Mouse (Mus musculus) hindbrain, embryonic 14.5 days (tissue): ENCODE results near the gene Msl1. TPM values are rescaled to one million over a fixed set of nuclear protein-coding genes. Genes with fewer than 3 reads are reported as not detected.

ENCODE experiments used
- ATAC-seq: fragments of 200-750 bp; cut with Nextera tagmentation; 2 replicates; pipeline ENCODE4 v1.8.0; 2017; ENCODE audit warnings: moderate number of reproducible peaks, mild to moderate bottlenecking, moderate TSS enrichment, moderate library complexity; ENCODE audit not compliant: low FRiP score
- DNase-seq: peaks from one replicate; pipeline ENCODE4 v3.0.0-alpha.2; 2015; ENCODE audit warnings: low spot score
- H3K27ac ChIP-seq: fragments of 300-500 bp; sonication (generic); 2 replicates; pipeline ENCODE4 v1.5.1; 2014; ENCODE audit warnings: mild to moderate bottlenecking, moderate library complexity
- H3K27me3 ChIP-seq: fragments of 300-500 bp; sonication (generic); 2 replicates; pipeline ENCODE4 v1.6.1; 2014; ENCODE audit warnings: mild to moderate bottlenecking, low read length, mixed read lengths; ENCODE audit not compliant: control insufficient read depth, insufficient read depth
- H3K36me3 ChIP-seq: fragments of 300-500 bp; sonication (generic); replicated peaks from 2 replicates; pipeline ENCODE4 v1.6.1; 2014; ENCODE audit not compliant: control insufficient read depth, insufficient read depth
- H3K4me1 ChIP-seq: fragments of 300-500 bp; sonication (generic); replicated peaks from 2 replicates; pipeline ENCODE4 v1.6.1; 2014; ENCODE audit warnings: antibody characterized with exemption, low read length, mixed read lengths; ENCODE audit not compliant: control insufficient read depth, insufficient read depth
- H3K4me2 ChIP-seq: fragments of 300-500 bp; sonication (generic); replicated peaks from 2 replicates; pipeline ENCODE4 v1.6.1; 2014; ENCODE audit warnings: mild to moderate bottlenecking, moderate library complexity
- H3K4me3 ChIP-seq: fragments of 300-500 bp; sonication (generic); replicated peaks from 2 replicates; pipeline ENCODE4 v1.5.1; 2014; ENCODE audit warnings: mild to moderate bottlenecking, low read length
- H3K9ac ChIP-seq: fragments of 300-500 bp; sonication (generic); 2 replicates; pipeline ENCODE4 v1.6.1; 2014
- H3K9me3 ChIP-seq: fragments of 300-500 bp; sonication (generic); 2 replicates; pipeline ENCODE4 v1.6.1; 2016; ENCODE audit warnings: low read length; ENCODE audit not compliant: control insufficient read depth
- WGBS: fragments of 180-500 bp; shearing (Covaris S2); extraction: QIAGEN DNeasy Blood & Tissue Kit; methylation state at CpG from one replicate; pipeline ENCODE4 v1.1.7; 2014; 5-methylcytosine and 5-hydroxymethylcytosine counted together
- polyA plus RNA-seq: library from polyadenylated mRNA; unstranded; fragments of >200 nt; fragmentation: Nextera tagmentation; extraction: Ambion mirVana; gene quantifications from 2 replicates; pipeline ENCODE4 v1.2.1, GENCODE M21; 2014

Msl1 gene
- polyA plus RNA-seq, 1 experiment from 2014 or later = 23.6 TPM

DNA sequence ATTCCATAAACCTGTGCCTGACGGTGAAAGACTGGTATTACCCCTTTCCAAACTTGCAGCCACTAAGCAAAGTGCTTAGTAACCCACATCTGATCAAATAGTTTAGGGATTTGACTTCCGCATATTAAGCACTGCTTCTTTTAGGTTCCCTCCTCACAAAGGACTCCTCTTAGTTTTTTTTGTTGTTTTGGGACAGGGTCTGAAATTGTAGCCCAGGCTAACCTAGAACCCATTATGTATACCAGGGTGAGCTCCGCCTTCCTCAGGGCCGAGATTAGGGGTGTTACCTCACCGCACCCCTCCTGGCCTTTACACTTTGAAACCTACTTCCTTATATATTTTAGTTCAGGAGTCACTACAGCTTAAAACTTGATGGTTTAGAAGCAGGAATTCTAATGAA, 5.5 kb upstream of the Msl1 start:
- DNase-seq = no peak
- peak overlapping the region; percentile 30 for H3K4me3 ChIP-seq
- peak overlapping the region; percentile 43; the same call in 1 of the 2 replicates for H3K9ac ChIP-seq
- peak overlapping the region; percentile 64 for H3K4me2 ChIP-seq
- no peak for ATAC-seq
- peaks cover 41% of the 10 kb centered on the region for H3K4me1 ChIP-seq
- no peaks in the 10 kb centered on the region for H3K36me3 ChIP-seq
- no peaks in the 10 kb centered on the region for H3K27me3 ChIP-seq
- no peak overlapping the region for H3K27ac ChIP-seq
- H3K9me3 ChIP-seq = no peaks in the 10 kb centered on the region
- WGBS = 37% methylated on average over 5 of the region's 5 CpGs

GRCm38 (mm10) chr11:98790631-98791205, 4.6 kb upstream of the Msl1 start:
- Histone ChIP-seq H3K4me1 (peaks cover 36% of the 10 kb centered on the region), H3K9ac (no peak overlapping the region), H3K27ac (no peak overlapping the region), H3K4me3 (no peak overlapping the region), H3K9me3 (no peaks in the 10 kb centered on the region), H3K36me3 (no peaks in the 10 kb centered on the region), H3K27me3 (no peaks in the 10 kb centered on the region), H3K4me2 (no peak overlapping the region)
- DNase-seq (no peak), ATAC-seq (no peak)
- 87% methylated on average over 5 of the region's 5 CpGs for WGBS

GRCm38 (mm10) chr11:98791448-98791847, 3.9 kb upstream of the Msl1 start:
- Histone ChIP-seq H3K9ac (no peak overlapping the region), H3K4me1 (peaks cover 29% of the 10 kb centered on the region), H3K36me3 (no peaks in the 10 kb centered on the region), H3K4me2 (no peak overlapping the region), H3K9me3 (no peaks in the 10 kb centered on the region), H3K27ac (no peak overlapping the region), H3K27me3 (no peaks in the 10 kb centered on the region), H3K4me3 (no peak overlapping the region)
- DNase-seq (no peak), ATAC-seq (no peak)
- 100% methylated on average over 1 of the region's 1 CpGs for WGBS

DNA sequence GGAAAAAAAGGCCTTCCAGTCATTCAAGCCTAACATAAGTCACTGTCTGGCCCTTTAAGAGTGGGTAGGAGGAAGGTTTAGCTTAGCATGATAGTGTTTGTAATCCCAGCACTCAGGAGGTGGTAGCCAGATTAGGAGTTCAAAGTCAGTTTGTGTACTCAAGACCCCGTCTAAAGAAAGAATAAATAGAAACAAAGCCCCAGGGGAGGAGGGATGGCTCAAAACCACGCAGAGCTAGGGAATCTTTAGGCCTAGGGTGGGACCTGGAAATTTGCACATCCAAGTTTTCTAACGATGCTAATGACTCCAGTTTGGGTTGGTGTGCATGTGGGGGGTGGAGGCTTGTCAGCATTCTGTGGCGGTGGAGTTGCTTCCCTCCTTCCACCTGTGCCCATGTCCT, 3.2 kb upstream of the Msl1 start:
- 5% methylated on average over 4 of the region's 4 CpGs for WGBS
- Histone ChIP-seq H3K27me3 (no peaks in the 10 kb centered on the region), H3K9ac (no peak overlapping the region), H3K27ac (no peak overlapping the region), H3K36me3 (no peaks in the 10 kb centered on the region), H3K4me3 (no peak overlapping the region), H3K4me1 (peaks cover 23% of the 10 kb centered on the region), H3K9me3 (no peaks in the 10 kb centered on the region), H3K4me2 (no peak overlapping the region)
- DNase-seq (no peak), ATAC-seq (no peak)

GRCm38 (mm10) chr11:98794469-98795014, 774 bp upstream of the Msl1 start:
- H3K9ac ChIP-seq = peak overlapping the region; percentile 97
- peak overlapping the region; percentile 93 for H3K4me2 ChIP-seq
- H3K36me3 ChIP-seq = peaks cover 10% of the 10 kb centered on the region
- ATAC-seq = peak; percentile 65
- H3K9me3 ChIP-seq = no peaks in the 10 kb centered on the region
- H3K27me3 ChIP-seq = no peaks in the 10 kb centered on the region
- under 1% methylated on average over 28 of the region's 30 CpGs for WGBS
- H3K4me1 ChIP-seq = peaks cover 37% of the 10 kb centered on the region
- peak overlapping the region; percentile 99 for H3K27ac ChIP-seq
- H3K4me3 ChIP-seq = peak overlapping the region; percentile 92
- peak; percentile 63 for DNase-seq

DNA sequence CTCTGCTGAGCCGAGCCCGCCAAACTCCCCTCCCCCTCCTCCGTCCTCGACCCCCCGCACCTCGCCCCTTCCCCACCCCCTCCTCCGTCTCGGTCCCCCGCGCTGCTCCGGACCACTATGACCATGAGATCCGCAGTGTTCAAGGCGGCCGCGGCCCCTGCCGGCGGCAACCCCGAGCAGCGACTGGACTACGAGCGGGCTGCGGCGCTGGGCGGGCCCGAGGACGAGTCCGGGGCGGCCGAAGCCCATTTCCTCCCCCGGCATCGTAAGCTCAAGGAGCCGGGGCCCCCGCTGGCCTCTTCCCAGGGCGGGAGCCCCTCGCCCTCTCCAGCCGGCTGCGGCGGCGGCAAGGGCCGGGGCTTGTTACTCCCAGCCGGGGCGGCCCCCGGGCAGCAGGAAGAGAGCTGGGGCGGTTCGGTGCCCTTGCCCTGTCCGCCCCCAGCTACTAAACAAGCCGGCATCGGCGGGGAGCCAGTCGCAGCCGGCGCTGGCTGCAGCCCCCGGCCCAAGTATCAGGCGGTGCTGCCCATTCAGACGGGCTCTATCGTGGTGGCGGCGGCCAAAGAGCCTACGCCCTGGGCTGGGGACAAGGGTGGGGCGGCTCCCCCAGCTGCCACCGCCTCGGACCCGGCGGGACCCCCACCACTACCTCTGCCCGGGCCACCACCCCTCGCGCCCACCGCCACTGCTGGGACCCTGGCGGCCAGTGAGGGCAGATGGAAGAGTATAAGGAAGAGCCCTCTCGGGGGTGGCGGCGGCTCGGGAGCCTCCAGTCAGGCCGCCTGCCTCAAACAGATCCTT, 598 bp downstream of the Msl1 start:
- under 1% methylated on average over 64 of the region's 74 CpGs for WGBS
- H3K4me2 ChIP-seq = peak overlapping the region; percentile 93
- DNase-seq (no peak), ATAC-seq (peak; percentile 39)
- H3K9me3 ChIP-seq = no peaks in the 10 kb centered on the region
- H3K9ac ChIP-seq = peak overlapping the region; percentile 97
- H3K27ac ChIP-seq = peak overlapping the region; percentile 99
- peaks cover 33% of the 10 kb centered on the region for H3K4me1 ChIP-seq
- H3K36me3 ChIP-seq = peaks cover 24% of the 10 kb centered on the region
- H3K4me3 ChIP-seq = peak overlapping the region; percentile 92
- H3K27me3 ChIP-seq = no peaks in the 10 kb centered on the region

GRCm38 (mm10) chr11:98796515-98797216, 1.4 kb downstream of the Msl1 start:
- Histone ChIP-seq H3K4me2 (peak overlapping the region; percentile 93), H3K9ac (peak overlapping the region; percentile 97), H3K27ac (peak overlapping the region; percentile 99), H3K4me3 (peak overlapping the region; percentile 92), H3K36me3 (peaks cover 31% of the 10 kb centered on the region), H3K4me1 (peaks cover 33% of the 10 kb centered on the region), H3K9me3 (no peaks in the 10 kb centered on the region), H3K27me3 (no peaks in the 10 kb centered on the region)
- 4% methylated on average over 23 of the region's 23 CpGs for WGBS
- DNase-seq (peak; percentile 80), ATAC-seq (peak; percentile 63; the same call in 1 of the 2 replicates)

- H3K4me1 ChIP-seq = peaks cover 33% of the 10 kb centered on the region
- 18% methylated on average over 5 of the region's 5 CpGs for WGBS
- no peaks in the 10 kb centered on the region for H3K9me3 ChIP-seq
- ATAC-seq = no peak
- peak overlapping the region; percentile 97 for H3K9ac ChIP-seq
- no peak for DNase-seq
- peak overlapping the region; percentile 93 for H3K4me2 ChIP-seq
- peak overlapping the region; percentile 92 for H3K4me3 ChIP-seq
- no peaks in the 10 kb centered on the region for H3K27me3 ChIP-seq
- peaks cover 38% of the 10 kb centered on the region for H3K36me3 ChIP-seq
- 0 out of 2 replicates have a peak overlapping the region, but pooled peaks have one; percentile 99 for H3K27ac ChIP-seq
These were observed 2.0 kb downstream of the Msl1 start for GRCm38 (mm10) chr11:98797306-98797705.

DNA sequence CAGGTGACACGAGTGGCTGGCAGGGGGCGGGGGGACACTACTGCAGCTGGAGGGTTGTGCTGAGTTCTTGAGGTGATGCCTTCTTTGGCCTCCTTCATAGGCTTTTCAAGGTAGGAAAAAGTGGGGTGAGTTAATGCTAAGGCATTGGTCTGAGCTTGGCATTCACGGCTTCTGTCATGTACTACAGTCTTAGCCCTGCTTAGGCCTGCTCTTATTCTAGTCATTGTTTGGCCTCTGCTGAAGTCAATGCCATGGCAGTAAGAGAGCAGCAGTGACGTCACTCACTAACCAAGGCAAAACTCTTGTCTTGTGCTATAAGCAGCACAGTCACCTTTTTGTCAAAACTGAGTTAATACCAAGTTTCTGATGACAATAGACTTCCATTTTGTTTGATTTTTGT, 2.6 kb downstream of the Msl1 start:
- ATAC-seq = no peak
- H3K27ac ChIP-seq = 0 out of 2 replicates have a peak overlapping the region, but pooled peaks have one; percentile 22
- peaks cover 33% of the 10 kb centered on the region for H3K4me1 ChIP-seq
- H3K36me3 ChIP-seq = peaks cover 44% of the 10 kb centered on the region
- peak overlapping the region; percentile 97 for H3K9ac ChIP-seq
- no peak for DNase-seq
- no peaks in the 10 kb centered on the region for H3K27me3 ChIP-seq
- 42% methylated on average over 4 of the region's 4 CpGs for WGBS
- peak overlapping the region; percentile 92 for H3K4me3 ChIP-seq
- peak overlapping the region; percentile 93 for H3K4me2 ChIP-seq
- H3K9me3 ChIP-seq = no peaks in the 10 kb centered on the region
